Mouse (Mus musculus): ENCODE results near the gene Nrxn1.

DNA sequence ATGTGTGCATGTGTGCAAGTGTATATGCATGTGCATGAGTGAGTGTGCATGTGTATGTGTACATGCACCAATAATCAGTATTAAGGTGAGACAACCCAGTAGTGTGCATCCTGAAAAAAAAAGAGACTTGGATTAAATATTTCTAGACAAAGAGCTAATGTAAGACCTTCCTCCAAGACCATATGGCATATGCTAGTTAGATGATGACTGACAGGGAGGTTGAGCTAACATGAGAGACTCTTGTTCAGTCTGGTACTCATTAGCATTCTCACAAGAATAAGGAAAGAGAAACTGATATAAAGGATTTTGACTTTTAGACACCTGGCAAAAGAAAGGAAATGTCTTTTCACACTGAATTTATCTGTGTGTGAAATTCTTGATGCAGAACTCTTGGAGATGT is 408.7 kb downstream of the Nrxn1 start:
- TF ChIP-seq REST (IDR thresholded peaks at IDR 0.05; ENCODE audit: insufficient read depth, insufficient read length), result no peak
- no peak for TF ChIP-seq POLR2A (IDR thresholded peaks at IDR 0.05; ENCODE audit: insufficient read length, low read depth)
- no peak for TF ChIP-seq MAX (IDR thresholded peaks at IDR 0.05; ENCODE audit: low read depth)
- no peak for TF ChIP-seq POLR2AphosphoS2 (IDR thresholded peaks at IDR 0.05; ENCODE audit: insufficient read length, low read depth)
